Mouse (Mus musculus) left cerebral cortex, postnatal 25 days (tissue): ENCODE results near the gene 5730455P16Rik. TPM values are rescaled to one million over a fixed set of nuclear protein-coding genes. Genes with fewer than 3 reads are reported as not detected.
"Not testable (repeated sequence)": the region's sequence is repeated elsewhere in the genome, so short reads cannot be mapped to it uniquely, and the experiment has no call there.

Source experiments
- DNase-seq, 2 experiments: peaks; one replicate each; pipeline ENCODE4 v3.0.0; 2022; ENCODE audit warnings: low spot score in 2 of 2, mixed read lengths in 1 of 2
- intact Hi-C: fragments of 180-260 bp; cut with DNase I; formaldehyde crosslinking; loops from one replicate; pipeline ENCODE4 v1.15.1; 2025
- total RNA-seq, 2 experiments: library from RNA; stranded (reverse); gene quantifications; 2 replicates each; pipeline ENCODE4 v1.2.3; 2021

The 5730455P16Rik gene
- total RNA-seq, 2 experiments from 2014 or later: 46.8 to 50.1 TPM

DNA sequence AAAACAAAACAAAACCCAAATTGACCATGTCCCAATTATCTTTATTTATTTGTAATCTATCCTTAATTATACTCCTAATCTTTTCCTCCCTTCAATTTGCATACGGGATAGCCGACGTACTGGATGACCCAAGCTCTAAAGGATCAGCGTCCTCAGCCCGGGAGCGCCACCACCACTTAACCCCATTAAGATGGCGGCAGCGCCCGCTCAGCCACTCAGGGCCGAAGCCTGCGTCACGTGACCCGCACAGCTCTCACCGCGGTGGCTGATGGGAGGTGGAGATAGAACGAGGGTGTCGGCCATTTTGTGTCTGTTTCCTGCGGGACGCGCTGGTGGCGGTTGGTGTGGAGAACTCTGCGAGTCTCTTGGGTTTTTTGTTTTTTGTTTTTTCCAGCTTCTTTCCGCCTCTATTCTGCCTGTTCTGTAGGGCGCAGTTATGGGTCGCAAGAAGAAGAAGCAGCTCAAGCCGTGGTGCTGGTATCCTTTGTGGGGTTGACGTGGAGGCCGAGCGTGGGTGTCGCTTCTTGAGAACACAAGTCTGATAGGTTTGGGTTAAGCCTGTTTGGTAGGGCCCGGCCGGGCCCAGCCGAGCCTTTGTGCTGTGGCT is 5.3 kb upstream of the 5730455P16Rik start, which contains the start of gene Zfp207:
Gene Zfp207, plus strand, starts transcription at position 261 of the 607 bp plus-strand sequence.
- peak; percentile 99 for DNase-seq
- intact Hi-C loops: no loop called here

DNA sequence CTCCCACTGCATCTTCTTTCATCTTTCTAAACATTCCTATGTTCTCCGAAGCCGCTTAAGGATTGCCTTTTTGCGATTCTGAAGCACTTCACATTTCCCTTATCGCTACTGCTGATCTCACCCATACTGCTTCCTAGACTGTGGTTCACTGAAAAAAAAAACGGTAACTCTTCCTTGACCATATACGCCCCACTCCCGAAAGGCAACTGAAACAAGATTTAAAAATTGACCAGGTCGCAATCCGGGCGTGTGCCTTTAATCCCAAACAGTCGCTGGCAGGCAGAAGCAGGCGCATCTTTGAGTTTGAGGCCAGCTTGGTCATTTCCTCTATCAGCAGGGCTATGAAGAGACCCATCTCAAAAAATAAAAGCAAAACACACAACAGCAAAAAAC is 4.8 kb upstream of the 5730455P16Rik start:
- no peak for DNase-seq
- intact Hi-C loops: no loop called here

DNA sequence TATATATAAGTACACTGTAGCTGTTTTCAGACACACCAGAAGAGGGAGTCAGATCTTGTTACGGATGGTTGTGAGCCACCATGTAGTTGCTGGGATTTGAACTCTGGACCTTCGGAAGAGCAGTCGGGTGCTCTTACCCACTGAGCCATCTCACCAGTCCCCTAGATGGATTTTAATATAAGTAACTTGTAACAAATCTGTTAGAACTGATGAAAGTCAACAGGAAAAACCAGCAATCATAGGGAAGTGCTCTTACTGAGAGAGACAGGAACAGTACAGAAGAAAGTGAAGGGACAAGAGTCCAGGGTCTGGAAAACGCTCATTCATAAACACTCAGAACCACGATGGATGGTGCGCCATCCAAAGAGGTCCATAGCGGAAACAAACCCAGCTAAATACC is 1.4 kb upstream of the 5730455P16Rik start:
- DNase-seq, intact Hi-C loops: not testable (repeated sequence)

DNA sequence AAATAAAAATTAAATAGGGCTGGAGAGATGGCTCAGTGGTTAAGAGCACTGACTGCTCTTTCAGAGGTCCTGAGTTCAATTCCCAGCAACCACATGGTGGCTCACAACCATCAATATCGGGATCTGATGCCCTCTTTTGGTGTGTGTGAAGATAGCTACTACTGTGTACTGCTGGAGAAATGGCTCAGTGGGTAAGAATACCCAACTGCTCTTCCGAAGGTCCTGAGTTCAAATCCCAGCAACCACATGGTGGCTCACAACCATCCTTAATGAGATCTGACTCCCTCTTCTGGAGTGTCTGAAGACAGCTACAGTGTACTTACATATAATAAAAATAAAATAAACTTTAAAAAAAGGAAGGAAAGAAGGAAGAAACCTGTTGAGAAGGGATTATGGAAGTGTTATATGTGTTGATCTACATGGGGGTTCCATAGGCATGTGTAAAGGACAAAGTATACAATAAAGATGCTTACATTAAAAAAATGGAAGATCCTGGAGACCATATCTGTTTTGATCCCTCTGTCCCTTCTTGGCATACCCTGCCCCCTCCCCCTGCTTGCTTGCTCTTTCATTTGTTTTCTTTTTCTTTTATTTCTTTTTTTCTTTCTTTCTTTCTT is 726 bp upstream of the 5730455P16Rik start:
- DNase-seq, intact Hi-C loops: not testable (repeated sequence)

DNA sequence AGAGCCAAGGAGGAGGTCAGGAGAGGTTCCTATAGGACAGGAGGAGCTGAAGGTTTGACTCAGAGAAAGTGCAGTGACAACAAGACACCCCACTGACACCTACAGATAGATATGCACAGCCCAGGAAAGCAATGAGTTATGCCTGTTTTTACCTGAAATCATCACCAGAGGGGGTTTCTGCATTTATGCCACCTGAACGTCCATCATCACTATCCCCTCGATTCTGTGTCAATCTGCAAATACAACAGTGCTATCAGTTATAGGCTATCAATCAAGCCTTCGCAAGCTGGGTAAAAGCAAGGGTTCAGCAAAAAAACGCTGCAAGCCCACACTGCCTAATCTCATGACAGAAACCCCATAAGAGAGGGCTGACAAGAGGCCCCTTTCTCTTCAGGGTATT is 1.2 kb downstream of the 5730455P16Rik start:
- DNase-seq: no peak
- intact Hi-C loops: no loop called here

DNA sequence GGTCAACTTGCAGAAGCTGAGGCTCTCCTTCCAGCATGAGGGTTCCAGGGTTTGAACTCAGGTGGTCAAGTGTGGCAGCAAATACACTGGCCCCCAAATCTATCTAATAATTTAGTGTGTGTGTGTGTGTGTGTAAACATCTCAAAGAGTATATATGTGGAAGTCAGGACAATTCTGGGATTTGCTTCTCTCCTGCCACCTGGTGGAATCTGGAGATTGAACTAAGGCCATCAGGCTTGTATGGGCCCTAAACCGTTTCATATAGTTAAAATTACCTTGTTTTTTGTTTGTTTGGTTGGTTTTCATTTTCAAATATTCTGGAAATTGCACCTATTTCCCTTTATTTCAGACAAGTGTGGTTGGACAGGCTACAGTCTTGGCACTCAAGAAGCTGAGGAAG is 8.9 kb downstream of the 5730455P16Rik start:
- intact Hi-C loops: no loop called here
- DNase-seq: no peak

DNA sequence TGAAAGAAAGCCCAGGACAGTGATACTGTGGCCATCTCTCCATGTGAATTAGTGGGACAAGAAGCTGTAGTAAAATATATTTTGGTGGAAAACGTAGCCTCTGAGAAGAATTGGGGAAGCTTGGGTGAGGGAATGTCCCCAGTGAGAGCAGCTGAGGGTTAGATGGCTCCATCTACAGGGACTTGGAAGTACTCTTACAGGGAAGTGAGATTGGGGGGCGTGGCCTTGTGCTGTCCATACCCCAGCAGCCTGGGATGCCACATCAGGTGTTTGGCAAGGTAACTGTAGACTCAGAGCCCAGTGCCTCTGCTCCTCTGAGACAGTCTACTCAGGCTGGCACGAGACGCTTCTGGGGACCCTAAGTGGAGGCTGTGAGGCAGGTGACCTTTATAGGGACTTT is 23.0 kb downstream of the 5730455P16Rik start:
- DNase-seq: peak in 1 of 2 experiments; percentile 10
- intact Hi-C loops: loop anchor here (5.0 kb wide), 1 partner anchor 53 kb away; the partner anchor contains the start of gene Rhbdl3

DNA sequence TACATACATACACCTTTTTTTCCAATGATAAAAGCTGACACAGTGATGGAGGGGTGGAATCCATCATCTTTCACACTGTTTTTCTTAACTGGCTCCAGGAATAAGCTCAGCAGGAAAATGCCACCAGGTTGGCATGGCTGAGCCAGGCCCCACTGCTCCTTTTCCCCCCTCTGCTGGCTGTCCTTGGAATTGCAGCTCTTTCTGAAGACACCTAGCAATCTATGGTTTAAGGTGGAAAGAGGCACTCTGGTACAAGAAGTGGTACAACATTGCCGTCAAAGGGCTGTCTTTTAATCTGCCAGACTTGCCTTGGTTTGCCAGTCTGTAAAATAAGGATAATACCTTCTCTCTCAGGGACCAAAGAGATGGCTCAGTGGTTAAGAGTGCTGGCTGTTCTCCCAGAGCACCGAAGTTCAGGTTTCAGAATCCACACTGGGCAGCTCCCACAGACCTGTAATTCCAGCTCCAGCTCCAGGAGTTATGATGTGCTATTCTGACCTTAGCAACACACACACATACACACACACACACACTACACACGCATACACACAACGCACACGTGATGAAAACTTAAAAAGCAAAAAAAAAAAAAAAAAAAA is 25.9 kb downstream of the 5730455P16Rik start:
- intact Hi-C loops: loop anchor here (1.0 to 5.0 kb wide), 2 partner anchors 50 to 65 kb away; partner anchors contain the start of gene Rhbdl3
- DNase-seq: peak; percentile 80 to 87

DNA sequence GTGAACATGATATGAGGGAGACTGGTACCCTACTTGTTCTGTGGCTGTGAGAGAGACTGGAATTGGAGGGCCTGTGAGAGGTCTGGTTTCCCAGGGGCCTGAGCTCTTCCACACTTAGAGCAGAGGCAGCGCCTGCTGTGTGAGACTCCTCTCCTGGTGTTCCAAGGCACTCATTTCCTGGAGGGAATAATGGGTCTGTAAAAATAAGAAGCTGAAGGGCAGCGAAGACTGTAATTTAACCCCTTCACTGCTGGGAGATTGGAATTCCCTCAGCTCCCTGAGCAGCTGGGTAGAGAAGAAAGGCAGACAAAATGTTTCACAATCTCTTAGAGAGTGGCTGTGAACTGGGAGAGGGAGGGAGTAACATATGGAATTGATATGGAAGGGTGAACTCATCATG is 35.4 kb downstream of the 5730455P16Rik start:
- DNase-seq: no peak
- intact Hi-C loops: no loop called here

DNA sequence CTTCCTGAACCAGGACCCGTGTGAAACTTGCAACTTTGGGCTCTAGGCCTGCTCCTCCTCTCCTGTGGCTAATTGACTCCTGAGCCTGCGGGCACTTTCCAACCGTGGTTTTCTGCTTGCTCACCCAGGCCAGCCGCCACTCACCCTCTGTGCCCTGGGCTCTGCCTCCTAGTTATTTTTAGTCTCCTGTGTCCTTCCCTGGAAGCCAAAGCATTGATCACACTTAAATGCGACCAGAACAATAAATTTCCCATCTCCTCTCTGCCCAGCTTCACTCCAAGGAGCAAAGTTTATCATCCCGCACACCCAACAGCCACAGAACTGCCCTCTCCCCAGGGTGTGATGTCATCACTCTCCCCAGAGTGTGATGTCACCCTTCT is 41.5 kb downstream of the 5730455P16Rik start:
- DNase-seq: no peak
- intact Hi-C loops: no loop called here

DNA sequence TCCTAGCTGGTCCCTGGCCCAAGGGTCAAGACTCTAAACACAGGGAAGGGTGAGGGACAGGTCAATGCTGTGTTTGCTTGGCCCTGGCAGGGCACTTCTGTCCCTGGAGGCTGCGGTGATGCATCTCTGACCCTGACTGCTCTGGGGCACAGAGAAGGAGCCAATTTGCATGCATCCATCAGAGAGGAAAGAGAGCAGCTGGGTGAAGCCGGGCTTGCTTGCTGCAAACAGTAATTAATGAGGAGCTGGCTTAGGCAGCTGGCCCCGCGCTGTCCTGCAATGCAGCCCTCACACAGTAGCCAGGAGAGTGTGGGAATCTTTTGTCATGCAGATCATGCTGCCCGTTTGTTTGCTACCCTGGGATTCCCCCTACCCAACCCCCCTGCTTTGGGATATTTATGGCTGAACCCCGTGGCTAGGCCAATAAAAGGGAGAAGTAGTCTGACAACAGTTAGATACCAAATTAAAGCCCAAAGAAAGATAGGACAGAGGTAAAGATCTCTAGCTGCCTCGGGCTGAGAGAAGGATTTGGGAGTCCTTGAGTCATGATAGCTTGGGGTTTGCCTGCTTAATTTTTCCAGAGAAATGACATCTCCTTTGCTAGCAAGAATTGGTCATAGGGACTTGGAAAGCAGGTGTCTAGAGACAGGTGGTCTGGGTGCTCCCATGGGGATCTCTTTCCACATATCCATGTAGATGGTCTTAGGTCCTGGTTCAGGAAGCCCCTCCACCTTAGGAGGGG is 42.1 kb downstream of the 5730455P16Rik start:
- no peak for DNase-seq
- intact Hi-C loops: no loop called here

DNA sequence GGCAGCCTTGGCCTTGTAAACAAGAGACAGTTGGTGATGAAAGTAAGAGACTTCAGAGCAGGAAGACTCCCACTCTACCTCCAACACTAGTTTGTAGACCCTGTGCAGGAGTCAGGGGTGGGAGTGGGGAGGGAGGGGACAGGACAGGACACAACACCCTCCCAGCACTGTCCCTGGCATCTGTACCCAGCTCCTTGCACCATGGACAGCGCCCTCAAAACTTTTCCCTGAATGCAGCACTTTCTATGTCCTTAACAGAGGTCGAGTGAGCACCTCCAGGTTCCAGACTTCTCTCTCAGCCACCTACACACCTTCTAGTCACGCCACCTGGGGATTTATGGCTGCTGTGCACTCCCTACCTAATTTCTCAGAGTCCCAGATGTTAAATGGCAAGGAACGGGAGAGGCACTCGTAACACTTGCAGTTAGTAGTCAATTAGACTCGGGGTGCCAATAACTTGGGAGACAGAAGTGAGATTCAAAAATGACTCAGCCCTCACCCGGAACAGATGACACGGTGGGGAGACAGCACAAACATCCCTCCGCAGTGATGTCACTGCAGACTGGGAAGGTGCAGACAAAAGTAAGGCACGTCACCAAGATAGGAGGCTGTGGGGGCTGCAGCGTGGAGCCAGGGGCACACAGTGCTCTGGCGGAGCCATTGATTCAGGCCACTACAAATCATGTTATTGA is 45.0 kb downstream of the 5730455P16Rik start:
- peak in 1 of 2 experiments; percentile 44 for DNase-seq
- intact Hi-C loops: no loop called here

DNA sequence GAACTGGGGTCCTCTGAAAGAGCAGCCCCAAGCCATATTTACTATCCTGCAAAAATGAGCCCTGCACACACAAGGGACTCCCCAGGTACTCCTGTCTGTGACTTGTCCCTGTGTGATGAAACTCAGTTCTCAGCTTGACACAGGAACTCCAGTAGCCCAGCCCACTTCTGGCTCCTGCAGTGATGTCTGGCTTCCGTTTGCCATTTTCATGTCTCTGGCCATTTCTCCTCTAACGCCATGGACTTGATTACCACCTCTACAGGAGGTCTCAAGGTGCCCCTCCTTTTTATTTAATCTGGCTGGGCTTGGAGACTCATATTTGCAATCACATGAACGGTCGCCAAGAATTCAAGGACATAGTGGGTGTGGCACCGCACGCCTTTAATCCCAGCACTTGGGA is 53.2 kb downstream of the 5730455P16Rik start:
- intact Hi-C loops: no loop called here
- no peak for DNase-seq

DNA sequence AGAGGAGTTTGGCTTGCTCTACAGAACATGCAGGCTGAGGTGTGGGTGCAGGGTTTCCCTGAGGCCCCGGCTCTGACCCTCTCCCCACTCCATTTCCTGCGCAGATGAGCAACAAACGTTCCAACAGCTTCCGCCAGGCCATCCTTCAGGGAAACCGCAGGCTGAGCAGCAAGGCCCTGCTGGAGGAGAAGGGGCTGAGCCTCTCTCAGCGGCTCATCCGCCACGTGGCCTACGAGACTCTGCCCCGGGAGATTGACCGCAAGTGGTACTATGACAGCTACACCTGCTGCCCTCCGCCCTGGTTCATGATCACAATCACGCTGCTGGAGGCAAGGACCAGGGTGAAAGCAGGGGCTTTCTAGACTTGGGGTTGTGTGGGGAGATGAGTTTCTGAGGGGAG is 54.6 kb downstream of the 5730455P16Rik start:
- intact Hi-C loops: no loop called here

DNA sequence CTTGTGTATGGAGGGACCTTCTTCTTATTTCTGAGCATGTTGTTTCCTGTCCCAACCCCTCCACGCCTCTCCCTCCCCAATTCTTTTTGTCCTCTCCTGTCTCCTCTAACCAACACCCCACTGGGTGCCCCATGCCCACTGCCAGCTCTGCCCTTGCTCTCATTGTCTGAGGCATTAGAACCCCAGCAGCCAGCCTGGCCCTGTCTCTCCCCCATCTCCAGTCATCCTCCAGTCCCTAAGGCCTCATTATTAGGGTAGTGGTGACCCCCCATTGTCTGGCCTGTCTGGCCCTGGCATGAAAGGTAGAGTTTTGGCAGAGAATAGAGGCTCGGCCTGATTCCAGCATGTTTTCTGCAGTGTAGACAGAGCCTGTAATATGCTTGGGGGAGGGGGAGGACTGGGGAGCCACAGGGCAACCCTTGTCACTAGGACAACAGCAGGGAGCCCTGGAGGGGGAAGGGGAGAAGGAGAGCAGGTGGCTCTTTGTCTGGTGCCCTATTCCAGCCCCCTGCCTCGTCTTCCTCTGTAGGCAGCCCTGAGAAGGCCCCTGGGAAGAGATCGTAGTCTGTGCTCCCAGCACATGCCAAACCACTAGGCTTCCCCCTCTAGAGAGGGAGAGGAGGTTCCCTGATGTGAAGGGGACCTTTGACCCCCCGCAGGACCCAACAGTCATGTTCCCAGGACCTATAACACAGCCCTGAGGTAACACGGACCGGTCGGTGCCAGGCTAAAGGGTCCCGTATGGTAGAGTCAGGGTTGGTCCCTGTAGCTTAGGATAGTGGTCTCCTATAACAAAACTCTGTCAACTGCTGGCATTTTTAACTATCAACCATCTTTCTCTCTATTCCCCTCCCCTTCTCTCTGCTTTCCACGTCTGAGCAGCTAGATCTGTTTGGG is 61.8 kb downstream of the 5730455P16Rik start:
- intact Hi-C loops: no loop called here
- no peak for DNase-seq

More for the DNA sequence above, 54.6 kb downstream of the 5730455P16Rik start:
- no peak for DNase-seq

DNA sequence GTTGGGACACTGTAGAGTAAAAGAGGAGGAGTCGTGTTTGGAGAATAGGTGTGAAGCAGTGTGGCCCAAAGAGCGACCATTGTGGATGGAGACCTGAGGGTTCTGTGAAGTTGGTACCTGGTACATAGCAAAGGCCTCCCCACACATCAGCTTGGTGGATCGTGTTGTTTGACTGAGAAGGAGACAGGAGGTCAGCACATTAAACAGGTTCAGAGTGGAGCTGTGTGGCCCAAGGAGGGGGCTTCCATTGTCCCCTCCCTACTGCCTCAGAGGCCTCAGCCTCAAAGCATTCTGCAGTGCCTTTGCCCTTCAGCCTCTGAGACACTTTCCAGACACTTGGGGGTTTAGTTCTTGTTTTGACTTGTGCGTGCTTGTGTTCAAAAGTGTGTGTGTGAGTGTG is 63.9 kb downstream of the 5730455P16Rik start:
- intact Hi-C loops: no loop called here
- no peak for DNase-seq

DNA sequence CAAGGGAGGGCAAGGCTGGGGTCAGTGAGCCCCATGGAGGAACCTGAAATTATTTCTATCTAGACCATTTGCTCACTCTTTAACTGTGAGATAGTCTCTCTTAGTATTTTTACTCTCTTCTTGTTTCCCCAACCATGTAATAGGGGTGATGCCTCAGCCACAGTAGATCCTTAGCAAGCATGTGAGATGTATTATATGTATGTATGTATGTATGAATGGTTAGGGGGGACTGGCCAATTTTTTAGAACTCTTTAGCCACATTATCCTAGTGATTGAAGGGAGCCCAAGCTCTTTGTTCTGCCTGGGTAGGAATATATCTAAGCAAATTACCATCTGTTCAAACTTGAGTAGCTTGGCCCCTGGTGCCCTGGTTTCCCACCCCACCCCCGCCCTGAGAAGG is 64.4 kb downstream of the 5730455P16Rik start:
- intact Hi-C loops: no loop called here
- DNase-seq: no peak

DNA sequence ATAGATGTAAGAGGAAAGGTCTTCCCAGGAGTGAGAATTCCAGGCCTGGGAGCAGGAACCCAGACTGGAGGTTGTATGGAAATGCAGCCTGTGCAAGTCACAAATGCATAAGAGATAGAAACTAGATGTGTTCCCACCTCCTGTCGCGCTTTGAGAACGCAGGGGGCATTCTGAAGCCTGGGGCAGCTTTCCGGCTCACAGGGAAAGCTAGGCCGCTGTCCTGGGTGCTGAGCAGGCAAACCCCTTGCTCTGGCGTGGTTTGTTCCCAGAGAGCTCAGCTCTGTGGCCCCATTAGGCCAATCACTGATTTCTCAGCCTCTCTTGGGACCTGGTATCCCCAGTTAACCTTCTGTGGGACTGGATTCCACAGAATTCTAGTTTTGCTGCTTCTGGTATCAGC is 65.3 kb downstream of the 5730455P16Rik start:
- intact Hi-C loops: no loop called here
- no peak for DNase-seq

DNA sequence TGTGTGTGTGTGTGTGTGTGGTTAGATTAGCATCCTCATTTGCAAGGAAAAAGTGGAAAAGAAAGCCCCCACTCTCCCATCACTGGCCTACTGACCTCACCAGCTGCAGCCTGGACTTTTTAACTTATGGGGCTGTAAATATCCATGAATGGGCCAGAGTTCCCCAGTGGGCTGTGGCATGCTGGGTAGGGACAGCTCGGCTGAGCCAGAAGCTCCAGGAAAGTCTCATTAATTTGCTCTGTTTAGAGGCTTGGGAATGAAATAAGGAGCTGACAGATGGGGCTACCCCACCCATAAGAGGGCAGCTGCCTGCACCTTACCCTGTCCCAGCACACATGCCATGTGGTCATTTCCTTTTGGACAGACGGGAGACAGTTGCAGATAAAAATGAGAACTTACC is 65.8 kb downstream of the 5730455P16Rik start:
- intact Hi-C loops: no loop called here
- no peak for DNase-seq
